Mouse (Mus musculus) C2C12 (cell line): ENCODE results near the gene Lhb.

Experiments used
- CEBPB ChIP-seq: IDR thresholded peaks from one replicate; pipeline ENCODE4 v1.6.1; 2011; ENCODE audit warnings: low read depth, mild to moderate bottlenecking, control low read depth, moderate library complexity
- CTCF ChIP-seq: IDR thresholded peaks from one replicate; pipeline ENCODE4 v1.5.1; 2011; ENCODE audit not compliant: control insufficient read depth, insufficient read depth, insufficient read length
- MAX ChIP-seq: IDR thresholded peaks from one replicate; pipeline ENCODE4 v1.6.1; 2011; ENCODE audit warnings: mild to moderate bottlenecking, control low read depth
- USF1 ChIP-seq: IDR thresholded peaks from one replicate; pipeline ENCODE4 v1.6.1; 2011; ENCODE audit warnings: low read depth, mild to moderate bottlenecking, control low read depth, moderate library complexity

GRCm38 (mm10) chr7:45437521-45438276 lies 17.1 kb downstream of the Lhb start, which contains the start of gene Ruvbl2:
- TF ChIP-seq CTCF (no peak), CEBPB (no peak), MAX (no peak), USF1 (no peak)
